8 mouse cellular contexts compared by ENCODE assay signal in the genomic region with DNA sequence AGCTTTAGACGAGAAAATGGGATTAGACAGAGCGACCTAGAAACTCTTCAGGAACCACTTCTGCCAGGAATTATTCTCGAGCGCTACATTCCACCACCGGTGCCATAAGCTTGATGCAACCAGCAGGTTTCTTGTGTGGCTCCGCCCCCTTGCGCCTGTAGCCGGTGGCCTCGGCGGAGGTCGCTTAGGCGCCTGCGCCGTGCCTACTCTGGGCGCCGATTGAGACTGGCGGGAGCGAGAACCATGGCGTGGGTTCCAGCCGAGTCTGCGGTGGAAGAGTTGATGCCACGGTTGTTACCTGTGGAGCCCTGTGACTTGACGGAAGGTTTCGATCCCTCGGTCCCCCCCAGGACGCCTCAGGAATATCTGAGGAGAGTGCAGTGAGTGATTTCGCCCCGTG. TPM values are rescaled to one million over a fixed set of nuclear protein-coding genes. Genes with fewer than 3 reads are reported as not detected.
DNase-seq lines count a peak whose midpoint lies in the region; TF ChIP-seq lines count a peak whose summit lies in the region.

A gene (plus strand): TSS at position 160 of the 400 bp plus-strand sequence.

- intact Hi-C loops in gastrocnemius, adult 2 months (cut with DNase I), result loop anchor here (2.0 to 5.0 kb wide), 3 partner anchors 48 to 204 kb away; a partner anchor contains a TSS

- no peaks in the 10 kb centered on the region for H3K27me3 ChIP-seq in megakaryocyte, embryonic 14.5 days (replicated peaks)

- peak within 1 kb of the TSS; percentile 99 for H3K4me3 ChIP-seq in gastrocnemius, adult 2 months
- peak within 1 kb of the TSS; percentile 100 for H3K4me3 ChIP-seq in megakaryocyte, embryonic 14.5 days (replicated peaks)

- H3K27ac ChIP-seq in gastrocnemius, adult 2 months, result peak within 1 kb of the TSS; percentile 95

- peaks cover 43% of the 10 kb centered on the region for H3K36me3 ChIP-seq in megakaryocyte, embryonic 14.5 days (replicated peaks; ENCODE audit: low read length)

- peaks cover 32% of the 10 kb centered on the region for H3K4me1 ChIP-seq in megakaryocyte, embryonic 14.5 days

- no peaks in the 10 kb centered on the region for H3K9me3 ChIP-seq in megakaryocyte, embryonic 14.5 days

- peak; percentile 86 for DNase-seq in WW6 (ENCODE audit: low read depth, low spot score)
- peak; percentile 67 to 84 for DNase-seq in cerebellum, postnatal 4 days (ENCODE audit: low spot score in 2 of 2)
- peak; percentile 95 for DNase-seq in gastrocnemius, adult 2 months
- DNase-seq in hindlimb bud, embryonic 11.5 days (ENCODE audit: extremely low spot score, low read depth, low spot score), result peak; percentile 63
- peak; percentile 72 to 90 for DNase-seq in left cerebral cortex, adult 8-10 months (ENCODE audit: low spot score in 2 of 2)
- peak; percentile 94 to 95 for DNase-seq in right cerebral cortex, postnatal 10 days (ENCODE audit: low spot score in 2 of 2)
- DNase-seq in urinary bladder, postnatal 25 days (ENCODE audit: low spot score), result peak; percentile 84

- peak; percentile 20; the same call in 1 of the 2 replicates for TF ChIP-seq CTCF in gastrocnemius, adult 2 months (IDR thresholded peaks at IDR 0.05)

RNA-seq across cellular contexts. Expression of the gene that starts here (rescaled TPM):
- 1 to 10 TPM; 4.3 to 5.0 TPM for total RNA-seq in gastrocnemius, adult 2 months (2021)
- total RNA-seq in left cerebral cortex, adult 8-10 months (2022), result 1 to 10 TPM; 5.9 to 7.2 (median 6.5) TPM
- 1.8 TPM in 1 of 2 replicates, not detected in the other for polyA plus RNA-seq in megakaryocyte, embryonic 14.5 days (2012; ENCODE audit: insufficient read depth, low replicate concordance)

Comparison
In these comparisons a context has a peak if more than half of its experiments do, and no peak if none do; other contexts are left out.
1. Peak in every context shown above with its lines: DNase-seq, H3K4me3 ChIP-seq and H3K27ac ChIP-seq.